Mouse (Mus musculus): ENCODE results near the gene Cacna2d4. TPM values are rescaled to one million over a fixed set of nuclear protein-coding genes. Genes with fewer than 3 reads are reported as not detected.
A peak's percentile ranks its signal among the peaks of the same experiment; 100 is the strongest.
"Not testable (repeated sequence)": the region's sequence is repeated elsewhere in the genome, so short reads cannot be mapped to it uniquely, and the experiment has no call there.

Cacna2d4 gene
- polyA plus RNA-seq, 1 experiment, result 4.5 TPM

DNA sequence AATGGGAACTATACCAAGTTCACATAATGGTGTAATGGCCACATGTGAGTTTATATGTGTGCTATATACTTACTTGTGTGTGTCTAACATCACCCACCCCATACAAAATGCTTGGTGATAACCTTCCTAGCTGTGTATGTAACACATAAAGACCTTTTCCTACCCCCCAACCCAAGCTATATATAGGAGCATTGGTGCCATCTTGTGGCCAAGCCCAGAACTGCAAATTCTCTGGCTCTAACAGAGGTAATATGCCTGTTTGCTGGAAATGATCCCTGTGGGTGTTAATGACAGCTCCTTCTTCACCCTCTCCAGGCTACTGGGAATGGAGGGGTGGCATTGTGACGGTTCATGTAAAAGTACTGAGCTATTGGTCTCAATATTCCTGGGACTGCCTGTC lies 111.9 kb downstream of the Cacna2d4 start:
- TF ChIP-seq CTCF (IDR thresholded peaks at IDR 0.05; ENCODE audit: extremely low read depth, insufficient read depth, insufficient read length, insufficient replicate concordance) (peak; percentile 46; the same call in 1 of the 2 replicates), POLR2A (IDR thresholded peaks at IDR 0.05; ENCODE audit: low read depth, low read length) (no peak)
- Histone ChIP-seq H3K27me3 (ENCODE audit: control insufficient read depth, insufficient read depth, low read length) (no peaks in the 10 kb centered on the region), H3K4me1 (ENCODE audit: control insufficient read depth, insufficient read depth, insufficient read length) (peaks cover 5% of the 10 kb centered on the region; the same call in 1 of the 2 replicates), H3K4me3 (ENCODE audit: extremely low read depth, insufficient read depth, insufficient read length) (no peak overlapping the region), H3K27ac (ENCODE audit: insufficient read depth, low read length) (no peak overlapping the region), H3K36me3 (ENCODE audit: control insufficient read depth, insufficient read depth, low read length) (no peaks in the 10 kb centered on the region)
- WGBS, result 10% methylated on average over 1 of the region's 1 CpGs
- DNase-seq (ENCODE audit: low read depth in 1 of 2, low spot score in 2 of 2), result peak; percentile 23 to 67

- peaks cover 13% of the 10 kb centered on the region for H3K36me3 ChIP-seq (ENCODE audit: control insufficient read depth, insufficient read depth, low read length)
- DNase-seq (ENCODE audit: low read depth in 1 of 2, low spot score in 2 of 2), result no peak
- peaks cover 5% of the 10 kb centered on the region; the same call in 1 of the 2 replicates for H3K4me1 ChIP-seq (ENCODE audit: control insufficient read depth, insufficient read depth, insufficient read length)
- WGBS, result 69% methylated on average over 9 of the region's 9 CpGs
- TF ChIP-seq POLR2A (IDR thresholded peaks at IDR 0.05; ENCODE audit: low read depth, low read length), result no peak
- no peak for TF ChIP-seq CTCF (IDR thresholded peaks at IDR 0.05; ENCODE audit: extremely low read depth, insufficient read depth, insufficient read length, insufficient replicate concordance)
- H3K4me3 ChIP-seq (ENCODE audit: extremely low read depth, insufficient read depth, insufficient read length), result no peak overlapping the region
- no peaks in the 10 kb centered on the region for H3K27me3 ChIP-seq (ENCODE audit: control insufficient read depth, insufficient read depth, low read length)
- H3K27ac ChIP-seq (ENCODE audit: insufficient read depth, low read length), result no peak overlapping the region
Measured at GRCm38 (mm10) chr6:119350703-119351198, 114.4 kb downstream of the Cacna2d4 start.

- H3K36me3 ChIP-seq (ENCODE audit: control insufficient read depth, insufficient read depth, low read length), result peaks cover 18% of the 10 kb centered on the region
- no peak overlapping the region for H3K4me3 ChIP-seq (ENCODE audit: extremely low read depth, insufficient read depth, insufficient read length)
- no peak for DNase-seq (ENCODE audit: low read depth in 1 of 2, low spot score in 2 of 2)
- no peaks in the 10 kb centered on the region; the same call in 1 of the 2 replicates for H3K4me1 ChIP-seq (ENCODE audit: control insufficient read depth, insufficient read depth, insufficient read length)
- 83% methylated on average over 8 of the region's 8 CpGs for WGBS
- no peak overlapping the region for H3K27ac ChIP-seq (ENCODE audit: insufficient read depth, low read length)
- no peak for TF ChIP-seq POLR2A (IDR thresholded peaks at IDR 0.05; ENCODE audit: low read depth, low read length)
- TF ChIP-seq CTCF (IDR thresholded peaks at IDR 0.05; ENCODE audit: extremely low read depth, insufficient read depth, insufficient read length, insufficient replicate concordance), result no peak
- no peaks in the 10 kb centered on the region for H3K27me3 ChIP-seq (ENCODE audit: control insufficient read depth, insufficient read depth, low read length)
Measured at GRCm38 (mm10) chr6:119351656-119352055, 115.3 kb downstream of the Cacna2d4 start.

DNA sequence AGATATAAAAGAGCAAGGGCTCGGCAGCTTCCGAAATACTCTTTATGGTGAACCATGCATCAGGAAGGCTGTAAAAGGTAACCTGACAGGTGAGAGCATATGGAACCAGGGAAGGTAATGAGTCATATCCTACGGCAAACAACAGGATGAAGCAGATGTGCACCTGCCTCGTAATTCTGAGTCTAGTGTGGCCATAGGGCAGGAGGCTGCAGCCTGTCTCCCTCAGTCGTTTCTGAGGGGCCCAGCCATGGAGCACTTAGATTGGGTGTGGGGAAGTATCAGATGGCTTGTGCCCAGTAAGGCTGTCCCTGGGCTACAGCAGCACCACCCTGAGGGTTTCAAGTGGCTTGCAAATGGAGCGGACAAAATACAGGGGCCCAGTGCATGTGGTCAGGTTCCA lies 116.2 kb downstream of the Cacna2d4 start:
- 87% methylated on average over 6 of the region's 6 CpGs for WGBS
- Histone ChIP-seq H3K27me3 (ENCODE audit: control insufficient read depth, insufficient read depth, low read length) (no peaks in the 10 kb centered on the region), H3K36me3 (ENCODE audit: control insufficient read depth, insufficient read depth, low read length) (peaks cover 21% of the 10 kb centered on the region), H3K27ac (ENCODE audit: insufficient read depth, low read length) (no peak overlapping the region), H3K4me3 (ENCODE audit: extremely low read depth, insufficient read depth, insufficient read length) (no peak overlapping the region), H3K4me1 (ENCODE audit: control insufficient read depth, insufficient read depth, insufficient read length) (no peaks in the 10 kb centered on the region; the same call in 1 of the 2 replicates)
- TF ChIP-seq POLR2A (IDR thresholded peaks at IDR 0.05; ENCODE audit: low read depth, low read length), result no peak
- TF ChIP-seq CTCF (IDR thresholded peaks at IDR 0.05; ENCODE audit: extremely low read depth, insufficient read depth, insufficient read length, insufficient replicate concordance), result no peak
- no peak for DNase-seq (ENCODE audit: low read depth in 1 of 2, low spot score in 2 of 2)

- Histone ChIP-seq H3K27me3 (ENCODE audit: control insufficient read depth, insufficient read depth, low read length) (no peaks in the 10 kb centered on the region), H3K4me1 (ENCODE audit: control insufficient read depth, insufficient read depth, insufficient read length) (no peaks in the 10 kb centered on the region), H3K36me3 (ENCODE audit: control insufficient read depth, insufficient read depth, low read length) (peaks cover 40% of the 10 kb centered on the region), H3K27ac (ENCODE audit: insufficient read depth, low read length) (no peak overlapping the region), H3K4me3 (ENCODE audit: extremely low read depth, insufficient read depth, insufficient read length) (no peak overlapping the region)
- 86% methylated on average over 8 of the region's 8 CpGs for WGBS
- TF ChIP-seq POLR2A (IDR thresholded peaks at IDR 0.05; ENCODE audit: low read depth, low read length) (no peak), CTCF (IDR thresholded peaks at IDR 0.05; ENCODE audit: extremely low read depth, insufficient read depth, insufficient read length, insufficient replicate concordance) (no peak)
- no peak for DNase-seq (ENCODE audit: low read depth in 1 of 2, low spot score in 2 of 2)
Measured at GRCm38 (mm10) chr6:119358020-119358571, 121.8 kb downstream of the Cacna2d4 start.

- peaks cover 41% of the 10 kb centered on the region for H3K36me3 ChIP-seq (ENCODE audit: control insufficient read depth, insufficient read depth, low read length)
- WGBS, result 79% methylated on average over 6 of the region's 6 CpGs
Measured at GRCm38 (mm10) chr6:119360250-119360649, 123.9 kb downstream of the Cacna2d4 start.

GRCm38 (mm10) chr6:119360925-119361702 lies 124.8 kb downstream of the Cacna2d4 start:
- no peaks in the 10 kb centered on the region for H3K4me1 ChIP-seq (ENCODE audit: control insufficient read depth, insufficient read depth, insufficient read length)
- WGBS, result 87% methylated on average over 3 of the region's 3 CpGs
- no peaks in the 10 kb centered on the region for H3K27me3 ChIP-seq (ENCODE audit: control insufficient read depth, insufficient read depth, low read length)
- peaks cover 34% of the 10 kb centered on the region for H3K36me3 ChIP-seq (ENCODE audit: control insufficient read depth, insufficient read depth, low read length)
- no peak overlapping the region for H3K4me3 ChIP-seq (ENCODE audit: extremely low read depth, insufficient read depth, insufficient read length)
- no peak for DNase-seq (ENCODE audit: low read depth in 1 of 2, low spot score in 2 of 2)
- TF ChIP-seq CTCF (IDR thresholded peaks at IDR 0.05; ENCODE audit: extremely low read depth, insufficient read depth, insufficient read length, insufficient replicate concordance) (no peak), POLR2A (IDR thresholded peaks at IDR 0.05; ENCODE audit: low read depth, low read length) (no peak)
- H3K27ac ChIP-seq (ENCODE audit: insufficient read depth, low read length), result no peak overlapping the region

More at GRCm38 (mm10) chr6:119360250-119360649, 123.9 kb downstream of the Cacna2d4 start:
- H3K4me1 ChIP-seq (ENCODE audit: control insufficient read depth, insufficient read depth, insufficient read length); H3K27me3 ChIP-seq (ENCODE audit: control insufficient read depth, insufficient read depth, low read length); DNase-seq (ENCODE audit: low read depth in 1 of 2, low spot score in 2 of 2); H3K4me3 ChIP-seq (ENCODE audit: extremely low read depth, insufficient read depth, insufficient read length); H3K27ac ChIP-seq (ENCODE audit: insufficient read depth, low read length): not testable (repeated sequence)

Measured in spleen, adult 2 months (tissue).